Mouse (Mus musculus) gastrocnemius, postnatal 4 days (tissue): ENCODE measurements around the gene Bmp5. TPM values are rescaled to one million over a fixed set of nuclear protein-coding genes. Genes with fewer than 3 reads are reported as not detected.
"Not testable (repeated sequence)": the region's sequence is repeated elsewhere in the genome, so short reads cannot be mapped to it uniquely, and the experiment has no call there.

Source experiments
- DNase-seq, 2 experiments: peaks; one replicate each; pipeline ENCODE4 v3.0.0; 2021 to 2022; ENCODE audit warnings: low spot score in 2 of 2, mixed read lengths in 2 of 2
- long read RNA-seq, 2 experiments: library from polyadenylated mRNA; stranded (forward); transcript quantifications; one replicate each; pipeline ENCODE4 v2.0.0; 2021
- total RNA-seq, 2 experiments: library from RNA; stranded (reverse); gene quantifications; 2 replicates each; pipeline ENCODE4 v1.2.3; 2021

Bmp5 gene
- total RNA-seq, result 1 to 10 TPM; 4.3 to 6.5 TPM
- long read RNA-seq, experiment 1, partial matches to known transcripts, result 0 of 1 reads
- long read RNA-seq, experiment 1, other reads (novel, unspliced or antisense), result 0 of 1 reads
- long read RNA-seq, experiment 2, transcript Bmp5-201 (7 exons, 3,822 nt), result major isoform, 7 of 7 reads
- long read RNA-seq, experiment 2, partial matches to known transcripts, result 0 of 7 reads
- long read RNA-seq, experiment 2, other reads (novel, unspliced or antisense), result 0 of 7 reads

DNA sequence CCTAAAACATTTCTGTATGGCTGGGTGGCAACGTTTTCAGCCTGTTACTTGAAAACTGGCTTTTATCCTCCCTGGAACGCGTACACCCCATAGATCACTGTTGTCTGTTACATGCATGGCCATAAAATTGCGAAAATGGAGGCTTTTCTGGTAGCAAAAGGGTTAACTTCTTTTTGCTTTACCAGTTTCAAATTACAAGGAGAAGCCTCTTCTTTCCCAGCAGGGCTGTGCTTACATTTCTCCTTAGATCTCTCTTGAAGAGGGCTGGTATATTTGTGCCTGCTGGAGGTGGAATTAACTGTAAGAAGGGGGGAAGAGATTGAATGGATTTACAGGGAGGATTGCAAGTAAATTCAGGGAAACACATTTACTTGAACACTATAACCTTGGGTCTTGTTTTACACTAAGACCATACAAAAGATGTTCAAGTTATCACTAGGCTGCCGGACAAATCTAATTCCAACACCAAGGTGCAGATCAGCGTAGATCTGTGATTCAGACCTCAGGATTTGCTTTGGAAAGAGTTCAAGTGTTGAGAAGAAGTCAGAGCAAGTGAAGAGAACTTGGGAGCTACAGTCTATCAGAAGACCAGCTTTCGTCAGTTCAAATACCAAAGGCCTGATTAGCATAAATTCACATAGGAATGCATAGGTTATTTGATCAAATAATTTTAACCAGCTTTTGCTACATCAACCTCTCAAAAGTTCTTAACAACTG lies at the start of gene Bmp5:
Gene Bmp5 (plus strand): TSS at position 236 of the 717 bp plus-strand sequence.
- no peak for DNase-seq

DNA sequence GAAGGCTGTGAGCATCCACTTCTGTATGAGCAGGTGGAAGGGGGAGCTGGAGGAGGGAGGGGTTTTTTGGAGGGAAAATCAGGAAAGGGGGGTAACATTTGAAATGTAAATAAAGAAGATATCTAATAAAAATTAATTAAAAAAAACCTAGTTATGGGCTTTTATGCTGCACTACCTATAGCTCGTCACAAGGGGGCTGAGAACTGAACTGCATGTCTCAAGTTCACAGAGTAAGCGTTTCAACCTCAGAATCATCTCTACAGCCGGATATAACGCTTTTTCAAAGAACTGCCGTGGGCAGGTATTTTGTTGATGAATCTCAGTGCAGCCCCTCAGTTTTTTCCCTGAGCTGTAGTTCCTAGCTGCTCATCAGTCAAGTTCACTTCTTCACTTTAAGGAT lies 15.1 kb upstream of the Bmp5 start:
- no peak for DNase-seq

DNA sequence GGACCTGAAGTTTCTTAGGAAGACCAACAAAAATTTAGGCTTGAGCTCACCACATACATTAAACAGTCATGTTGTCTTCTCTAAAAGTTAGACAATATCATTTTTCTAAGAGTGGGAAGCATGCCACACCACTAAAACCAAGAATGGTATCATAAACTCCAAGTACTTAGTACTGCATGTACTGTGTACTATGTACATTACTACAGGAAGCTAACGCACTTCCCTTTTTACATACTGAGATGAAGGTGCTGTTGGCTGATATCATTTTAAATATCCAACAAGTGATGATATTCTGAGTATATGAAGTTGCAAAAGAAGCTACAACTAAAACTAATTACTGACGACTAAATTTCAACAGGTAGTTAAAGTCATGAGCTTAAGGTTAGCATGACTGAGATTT lies 13.6 kb upstream of the Bmp5 start:
- no peak for DNase-seq

DNA sequence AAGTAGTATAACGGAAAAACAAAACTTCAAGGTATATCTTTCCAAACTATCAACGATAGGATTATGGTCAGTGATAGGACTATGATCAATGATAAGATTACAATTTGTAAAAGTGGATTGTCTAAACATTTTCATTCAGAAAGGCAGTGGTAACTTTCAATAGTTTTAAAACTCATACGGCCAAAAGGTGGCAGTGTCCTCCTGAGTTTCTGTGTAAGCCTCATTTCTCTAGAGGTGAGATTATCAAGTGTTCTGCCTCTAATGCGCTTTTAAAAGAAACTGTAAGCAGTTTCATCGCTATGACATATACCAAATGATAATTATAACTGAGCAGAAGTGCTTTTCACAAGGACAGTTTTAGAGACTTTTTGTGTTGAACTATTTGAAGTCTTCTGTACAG lies 12.7 kb upstream of the Bmp5 start:
- no peak for DNase-seq

DNA sequence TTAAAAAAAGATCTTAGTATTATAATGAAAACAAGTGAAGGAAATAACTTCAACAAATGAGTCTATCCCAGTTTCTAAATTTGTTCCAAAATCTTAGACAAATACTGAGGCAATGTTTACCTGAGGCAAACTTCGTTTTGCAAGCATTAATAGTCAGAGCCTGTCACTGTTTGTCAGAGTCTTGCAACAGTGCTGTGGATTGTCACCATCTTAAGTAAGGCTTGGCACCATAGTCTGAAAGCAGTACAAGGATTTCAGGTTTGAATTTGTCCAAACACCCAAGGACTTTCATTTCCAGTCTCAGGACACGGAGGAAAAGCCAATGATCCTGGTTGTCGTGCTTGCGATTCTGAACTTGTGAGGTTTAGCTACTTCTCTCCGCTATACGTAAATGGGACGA lies 10.4 kb upstream of the Bmp5 start:
- no peak for DNase-seq

DNA sequence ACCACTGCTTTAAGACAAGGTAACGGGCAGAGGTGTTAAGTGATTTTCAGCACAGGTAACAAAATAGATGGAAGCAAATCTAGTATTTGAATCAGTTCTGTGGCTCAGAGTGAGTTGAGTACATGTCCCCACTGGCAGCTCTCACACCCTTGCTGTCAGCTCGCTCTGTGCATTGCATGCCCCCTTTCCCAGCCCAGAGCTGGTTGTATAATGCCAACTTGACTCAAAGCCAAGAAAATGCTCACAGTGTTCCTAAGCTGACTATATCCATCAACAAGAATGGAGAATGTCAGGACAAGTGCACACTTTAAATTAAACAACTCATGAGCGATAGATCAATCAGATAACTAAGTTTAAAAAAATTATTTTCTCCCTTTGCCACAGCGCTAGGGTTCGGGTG lies 8.6 kb upstream of the Bmp5 start:
- no peak for DNase-seq

DNA sequence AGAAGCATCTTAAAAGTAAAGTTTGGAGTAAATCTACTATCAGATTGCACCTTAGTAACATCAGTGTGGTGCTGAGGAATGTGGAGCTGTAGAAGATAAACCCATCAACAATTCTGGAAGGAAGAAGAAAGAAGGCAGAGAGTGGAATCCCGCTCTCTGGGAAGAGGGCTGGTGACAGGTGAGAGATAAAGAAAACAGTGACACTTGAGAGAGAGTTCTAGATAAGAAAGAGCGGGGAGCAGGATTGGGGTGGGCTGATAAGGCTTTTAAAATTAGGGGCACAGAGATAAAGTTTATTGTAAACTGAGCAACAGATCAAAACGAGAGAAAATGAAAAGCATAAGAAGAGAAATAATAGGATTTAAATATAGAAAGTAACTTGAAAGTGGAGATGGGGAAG lies 6.1 kb upstream of the Bmp5 start:
- DNase-seq, result no peak

DNA sequence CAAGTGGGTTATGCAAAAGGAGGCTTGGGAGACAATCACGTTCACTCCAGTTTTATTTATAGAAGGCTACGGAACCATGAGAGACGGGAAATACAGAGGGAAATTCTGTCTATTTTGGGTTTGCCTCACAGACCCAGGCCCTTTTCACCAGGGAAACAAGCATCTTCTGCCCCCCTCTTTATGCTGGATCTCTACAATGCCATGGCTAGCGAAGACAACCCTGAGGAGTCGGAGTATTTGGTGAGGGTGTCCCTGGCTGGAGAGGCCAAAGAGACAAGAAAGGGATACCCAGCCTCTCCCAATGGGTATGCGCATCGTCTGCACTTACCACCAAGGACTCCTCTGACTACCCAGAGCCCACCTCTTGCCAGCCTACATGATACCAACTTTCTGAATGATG lies 989 bp downstream of the Bmp5 start:
- DNase-seq, result no peak

DNA sequence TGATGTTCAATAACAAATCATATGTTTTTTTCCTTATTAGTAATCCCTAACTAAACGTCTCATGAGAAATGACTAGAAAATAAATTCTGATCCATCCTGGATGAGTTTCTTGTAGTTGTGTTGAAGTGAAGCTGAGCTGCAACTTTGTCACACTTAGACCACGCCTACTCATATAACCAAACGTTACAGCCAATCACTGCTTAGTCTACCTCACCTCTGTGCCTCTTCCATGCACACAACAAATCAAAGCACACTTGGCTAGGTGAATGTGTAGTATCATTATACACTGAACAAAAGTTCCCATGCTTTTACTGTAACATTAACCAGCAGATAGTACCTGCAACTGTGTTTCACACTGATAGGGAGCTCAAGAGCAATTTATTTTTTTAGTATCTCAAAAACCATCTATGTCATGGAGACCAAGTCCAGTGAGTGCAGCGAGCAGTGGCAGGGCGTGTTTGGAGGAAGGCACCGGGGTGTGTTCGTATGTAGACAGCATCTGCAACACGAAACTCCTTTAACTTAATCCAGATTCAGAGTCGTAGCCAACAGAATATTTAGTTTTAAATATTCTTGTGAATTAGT lies 3.7 kb downstream of the Bmp5 start:
- DNase-seq, result no peak

DNA sequence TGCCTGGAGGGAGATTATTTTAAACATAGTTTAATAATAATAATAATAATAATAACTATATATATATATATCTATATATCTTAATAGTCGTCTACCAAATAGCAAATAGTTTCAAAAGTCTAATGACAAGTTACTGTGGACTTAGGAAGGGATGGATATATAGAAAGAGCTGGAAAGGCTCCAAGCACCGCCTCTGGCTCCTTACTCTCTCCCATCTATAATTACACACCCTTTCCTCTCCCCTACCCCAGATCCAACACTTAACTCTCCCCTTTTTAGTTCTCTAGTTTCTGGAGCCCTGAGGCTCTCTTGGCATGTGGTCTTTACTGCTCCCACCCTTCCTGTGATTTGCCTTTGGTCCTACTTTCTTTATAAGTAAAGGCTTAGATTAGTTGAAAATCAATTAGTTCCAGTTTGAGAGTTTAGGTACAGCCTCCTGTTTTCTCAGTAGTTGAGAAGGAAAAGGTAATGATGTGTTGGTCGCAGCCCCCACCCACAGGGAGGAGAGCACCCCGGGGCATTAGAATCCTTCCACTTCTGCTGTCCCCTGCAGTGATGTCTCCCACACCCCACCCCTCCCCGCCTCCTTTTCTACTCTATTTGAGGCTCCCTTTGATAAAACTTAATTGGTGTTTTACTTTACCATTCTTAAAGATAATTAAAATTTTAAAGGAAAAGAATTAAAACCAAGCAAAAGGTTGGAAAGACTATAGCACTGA lies 5.6 kb downstream of the Bmp5 start:
- no peak for DNase-seq

DNA sequence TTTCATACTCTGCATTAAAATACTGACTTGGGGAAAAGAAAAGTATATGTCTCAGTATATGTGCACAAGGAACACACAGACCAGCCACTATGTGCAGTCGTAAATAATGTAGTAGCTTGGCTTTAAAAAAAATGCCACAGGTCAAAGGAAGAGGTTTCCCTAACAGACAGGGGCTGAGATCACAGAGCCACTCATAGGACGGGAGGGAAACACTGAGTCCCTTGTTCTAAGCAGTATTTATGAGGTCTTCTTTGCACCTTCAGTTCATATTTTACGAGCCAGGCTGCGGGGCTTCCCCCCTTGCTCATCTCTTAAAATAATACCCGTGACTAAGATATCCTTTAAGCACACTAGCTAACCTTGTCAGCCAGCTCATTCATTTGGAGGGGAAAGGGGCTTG lies 6.4 kb downstream of the Bmp5 start:
- DNase-seq, result no peak

DNA sequence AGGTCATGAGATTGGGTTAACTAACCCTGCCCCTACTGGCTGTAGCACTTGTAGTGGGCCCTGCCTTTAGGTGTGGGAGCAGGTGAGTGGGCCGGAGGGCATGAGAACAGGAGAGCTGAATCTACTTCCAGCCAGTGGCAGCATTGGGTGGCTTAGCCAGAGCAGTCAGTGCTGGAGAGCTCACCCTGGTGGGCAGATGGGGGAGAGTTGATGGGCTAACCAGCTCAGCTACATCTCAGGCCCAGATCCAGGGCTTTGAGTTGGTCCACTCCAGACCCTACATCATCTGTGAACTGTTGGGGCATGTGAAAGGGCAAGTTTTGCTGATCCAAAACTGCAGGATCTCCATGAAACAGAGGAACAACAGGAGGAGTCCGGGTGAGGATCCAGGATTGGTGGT lies 8.4 kb downstream of the Bmp5 start:
- DNase-seq, result no peak

DNA sequence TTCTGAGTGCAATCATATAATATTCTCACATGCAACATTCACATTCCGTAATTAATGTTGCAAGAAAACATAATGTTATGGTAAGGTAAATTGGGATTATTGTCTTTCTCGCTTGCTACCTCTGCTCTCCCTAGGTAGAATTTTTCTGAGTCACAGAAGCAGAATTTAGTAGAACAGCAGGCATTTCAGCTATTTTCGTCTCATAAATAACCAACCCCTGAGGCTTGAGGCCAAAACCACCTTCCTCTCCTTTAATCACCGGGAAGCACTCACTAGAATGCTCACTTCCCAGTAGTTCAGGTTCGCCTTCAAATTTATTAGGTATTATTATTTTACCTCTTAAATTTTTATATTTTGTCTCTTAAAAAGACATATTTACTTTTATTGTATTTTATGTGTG lies 10.8 kb downstream of the Bmp5 start:
- DNase-seq, result no peak

DNA sequence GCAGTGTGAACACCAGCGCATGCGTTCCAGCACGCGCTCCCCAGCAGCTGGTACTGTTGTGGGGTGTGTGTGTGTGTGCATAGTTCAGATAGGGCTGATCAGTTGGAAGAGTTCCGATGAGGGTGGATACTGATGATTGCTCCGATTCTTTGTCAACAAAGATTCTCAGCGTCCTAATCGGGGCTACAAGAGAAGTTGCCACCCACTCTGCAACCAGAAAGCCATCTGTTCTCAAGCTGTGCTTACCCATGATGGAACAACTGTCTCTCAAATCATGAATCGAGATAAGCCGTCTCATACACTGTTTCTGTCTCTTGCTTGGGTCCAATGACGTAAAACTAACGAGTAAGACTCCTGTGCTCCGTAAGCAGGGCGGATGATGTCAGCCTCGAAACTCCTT lies 12.0 kb downstream of the Bmp5 start:
- no peak for DNase-seq

DNA sequence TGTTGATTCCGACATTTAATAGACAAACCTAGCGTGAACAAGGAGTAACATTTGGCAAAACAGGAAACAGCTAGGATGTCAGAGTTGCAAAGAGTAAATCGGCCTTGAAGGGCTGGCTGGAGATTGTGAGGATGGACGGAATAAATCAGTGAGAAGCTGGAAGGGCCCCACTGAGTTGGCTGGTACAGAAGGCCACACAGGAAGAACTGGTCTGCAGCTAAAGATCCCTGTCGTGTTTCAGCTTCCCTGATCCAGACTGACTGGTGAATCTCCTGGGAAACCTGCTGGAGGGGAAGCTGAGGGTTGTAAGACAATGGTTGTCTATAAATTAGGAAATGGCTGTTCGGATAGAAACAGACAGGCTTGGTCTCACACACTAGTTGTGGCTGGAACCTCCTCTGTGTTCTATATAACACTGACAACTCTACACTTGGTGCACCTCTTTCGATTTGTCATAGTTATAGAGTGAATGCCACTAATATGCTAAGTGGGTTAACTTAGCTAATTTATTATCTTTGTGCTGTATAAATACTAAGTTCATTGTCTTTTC lies 14.8 kb downstream of the Bmp5 start:
- no peak for DNase-seq

DNA sequence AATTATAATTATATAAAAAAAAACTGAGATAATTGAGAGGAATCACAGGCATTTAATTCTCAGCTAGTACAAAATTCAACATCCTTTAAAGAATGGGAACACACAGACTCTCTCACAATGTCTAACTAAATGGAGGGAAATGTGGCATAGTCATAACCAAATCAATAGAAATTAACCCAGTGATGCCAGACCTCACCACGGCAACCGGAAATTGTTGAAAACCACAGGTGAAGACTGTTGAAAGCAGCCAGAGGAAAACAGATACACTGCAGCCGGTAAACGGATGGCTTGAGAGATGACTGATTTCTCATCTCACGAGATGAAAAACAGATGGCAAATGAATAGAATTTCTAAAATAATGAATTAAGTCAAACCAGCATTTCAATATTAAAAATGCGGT lies 29.8 kb downstream of the Bmp5 start:
- no peak for DNase-seq

DNA sequence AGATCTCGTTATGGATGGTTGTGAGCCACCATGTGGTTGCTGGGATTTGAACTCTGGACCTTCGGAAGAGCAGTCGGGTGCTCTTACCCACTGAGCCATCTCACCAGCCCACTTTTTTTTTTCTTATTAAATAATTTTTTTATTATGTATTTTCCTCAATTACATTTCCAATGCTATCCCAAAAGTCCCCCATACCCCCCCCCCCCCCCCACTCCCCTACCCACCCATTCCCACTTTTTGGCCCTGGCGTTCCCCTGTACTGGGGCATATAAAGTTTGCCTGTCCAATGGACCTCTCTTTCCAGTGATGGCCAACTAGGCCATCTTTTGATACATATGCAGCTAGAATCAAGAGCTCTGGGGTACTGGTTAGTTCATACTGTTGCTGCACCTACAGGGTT lies 33.0 kb downstream of the Bmp5 start:
- DNase-seq, result not testable (repeated sequence)

DNA sequence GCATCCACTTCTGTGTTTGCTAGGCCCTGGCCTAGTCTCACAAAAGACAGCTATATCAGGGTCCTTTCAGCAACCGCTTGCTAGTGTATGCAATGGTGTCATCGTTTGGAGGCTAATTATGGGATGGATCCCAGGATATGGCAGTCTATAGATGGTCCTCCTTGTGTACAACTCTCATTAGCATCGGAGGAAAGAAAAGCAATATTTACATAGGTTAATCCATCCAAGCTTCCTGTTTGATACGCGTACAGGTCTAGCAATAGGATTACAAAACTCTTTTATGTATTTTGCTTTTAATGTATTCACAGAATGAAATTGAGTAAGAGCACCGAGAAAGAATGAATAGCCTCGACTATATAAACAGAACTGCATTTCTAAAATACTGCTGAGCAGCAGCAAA lies 33.5 kb downstream of the Bmp5 start:
- DNase-seq, result no peak

DNA sequence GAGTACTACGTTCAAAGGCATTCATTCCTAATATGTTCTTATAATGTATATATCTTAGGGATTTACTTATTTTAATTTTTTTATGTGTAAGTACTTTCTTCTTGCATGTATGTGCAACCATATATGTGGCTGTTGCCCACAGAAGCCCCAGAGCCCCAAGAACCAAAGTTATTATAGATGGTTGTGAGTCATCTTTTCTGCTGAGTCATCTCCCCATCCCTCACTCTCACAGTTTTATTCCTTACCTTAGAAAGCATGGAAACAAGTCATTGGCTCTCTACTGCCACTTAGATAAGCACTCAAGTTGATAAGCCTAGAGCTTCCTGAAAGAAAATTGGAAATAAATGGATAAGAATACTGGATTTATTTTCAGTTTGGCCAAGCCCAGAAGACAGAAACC lies 40.0 kb downstream of the Bmp5 start:
- DNase-seq, result no peak

DNA sequence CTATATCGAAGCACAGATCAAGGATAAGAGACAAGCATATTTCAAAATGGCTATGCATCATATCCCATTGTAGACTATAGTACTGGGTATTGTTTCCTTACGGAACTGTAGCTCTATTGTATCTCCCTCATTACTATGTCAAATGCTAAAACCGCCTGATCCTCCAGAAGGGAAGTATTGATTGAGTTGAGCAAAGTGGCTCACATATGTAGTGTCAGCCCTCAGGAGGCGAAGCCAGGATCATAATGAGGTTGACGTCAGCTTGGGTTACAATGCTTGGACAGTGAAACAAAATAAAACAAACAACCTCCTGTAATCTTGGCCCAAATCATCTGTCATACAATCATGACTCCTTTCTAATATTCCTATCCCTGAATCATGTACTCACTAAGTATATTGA lies 43.2 kb downstream of the Bmp5 start:
- DNase-seq, result no peak

DNA sequence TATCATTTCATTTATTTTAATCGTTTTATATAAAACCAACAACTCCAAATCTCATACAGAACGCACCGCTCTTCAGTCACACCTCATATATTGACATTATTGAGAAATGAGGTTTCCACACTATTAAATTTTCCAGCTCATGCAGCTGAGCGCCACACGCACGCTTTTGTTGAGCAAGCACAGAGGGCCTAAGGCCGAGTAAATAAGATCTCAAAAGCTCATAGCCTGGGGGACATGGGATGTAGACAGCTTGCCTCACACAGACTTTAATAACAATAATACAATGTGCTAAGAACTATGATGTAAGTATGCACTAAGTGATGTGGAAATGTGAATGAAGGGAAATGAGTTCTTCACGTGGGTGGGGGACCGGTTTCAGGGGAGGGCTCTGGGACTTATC lies 57.3 kb downstream of the Bmp5 start:
- DNase-seq, result no peak

DNA sequence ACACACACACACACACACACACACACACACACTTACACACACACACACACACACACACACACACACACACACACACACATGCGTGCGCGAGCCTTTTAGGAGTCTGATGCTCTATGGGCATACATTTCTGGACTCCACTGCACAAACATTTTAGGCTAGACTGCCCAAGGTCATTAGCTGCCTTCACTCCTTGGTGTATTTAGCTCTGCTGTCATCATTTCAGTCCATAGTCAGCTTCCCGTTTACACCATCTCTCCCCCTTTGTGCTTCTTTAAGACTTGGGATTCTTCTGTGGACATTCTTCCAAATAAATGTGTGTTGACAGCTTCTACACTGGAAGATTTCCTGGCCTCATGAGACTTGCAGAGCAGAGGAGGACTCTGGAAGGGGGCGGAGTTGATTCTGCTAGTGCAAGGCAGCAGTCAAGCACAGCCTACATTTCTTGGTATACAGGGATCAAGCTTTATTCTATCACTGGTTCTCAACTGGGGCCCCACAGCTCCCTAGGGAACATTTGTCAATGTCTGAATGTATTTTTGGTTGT lies 58.1 kb downstream of the Bmp5 start:
- DNase-seq, result no peak
